Mouse (Mus musculus) hindbrain, embryonic 11.5 days (tissue): ENCODE measurements at regions not wholly inside any gene's neighbourhood (a gene's known extent, or its start where the extent isn't known, plus 50 kb on each side); places are given as distances from the start of the nearest gene placed in this dataset.

Experiments
- ATAC-seq: fragments of 200-750 bp; cut with Nextera tagmentation; 2 replicates; pipeline ENCODE4 v1.8.0; 2017; ENCODE audit warnings: mild to moderate bottlenecking, moderate TSS enrichment, moderate library complexity; ENCODE audit not compliant: low FRiP score
- DNase-seq: peaks from one replicate; pipeline ENCODE4 v3.0.0-alpha.2; 2015; ENCODE audit warnings: low spot score
- H3K27ac ChIP-seq: fragments of 300-500 bp; sonication (generic); 2 replicates; pipeline ENCODE4 v1.5.1; 2014; ENCODE audit warnings: mild to moderate bottlenecking, low read depth, low read length
- H3K27me3 ChIP-seq: fragments of 300-500 bp; sonication (generic); 2 replicates; pipeline ENCODE4 v1.6.1; 2014; ENCODE audit warnings: mild to moderate bottlenecking, low read length, moderate library complexity, mixed read lengths; ENCODE audit not compliant: control insufficient read depth, insufficient read depth
- H3K36me3 ChIP-seq: fragments of 300-500 bp; sonication (generic); 2 replicates; pipeline ENCODE4 v1.6.1; 2014; ENCODE audit warnings: mild to moderate bottlenecking, low read length, moderate library complexity, mixed read lengths; ENCODE audit not compliant: control insufficient read depth, insufficient read depth
- H3K4me1 ChIP-seq: fragments of 300-500 bp; sonication (generic); replicated peaks from 2 replicates; pipeline ENCODE4 v1.6.1; 2014; ENCODE audit warnings: low read length, mixed read lengths; ENCODE audit not compliant: control insufficient read depth, insufficient read depth
- H3K4me2 ChIP-seq: fragments of 300-500 bp; sonication (generic); replicated peaks from 2 replicates; pipeline ENCODE4 v1.6.1; 2014; ENCODE audit warnings: mild to moderate bottlenecking, low read depth, low read length
- H3K4me3 ChIP-seq: fragments of 300-500 bp; sonication (generic); 2 replicates; pipeline ENCODE4 v1.5.1; 2014; ENCODE audit warnings: low read depth, low read length
- H3K9ac ChIP-seq: fragments of 300-500 bp; sonication (generic); 2 replicates; pipeline ENCODE4 v1.6.1; 2014; ENCODE audit warnings: low read depth, low read length
- H3K9me3 ChIP-seq: fragments of 300-500 bp; sonication (generic); 2 replicates; pipeline ENCODE4 v1.6.1; 2016; ENCODE audit warnings: low read length; ENCODE audit not compliant: control insufficient read depth
- WGBS: fragments of 180-500 bp; shearing (Covaris S2); extraction: QIAGEN DNeasy Blood & Tissue Kit; methylation state at CpG from one replicate; pipeline ENCODE4 v1.1.7; 2014; 5-methylcytosine and 5-hydroxymethylcytosine counted together

- no peak overlapping the region for H3K4me3 ChIP-seq
Measured at GRCm38 (mm10) chr6:99784285-99784684, 58.1 kb upstream of the Prok2 start.

DNA sequence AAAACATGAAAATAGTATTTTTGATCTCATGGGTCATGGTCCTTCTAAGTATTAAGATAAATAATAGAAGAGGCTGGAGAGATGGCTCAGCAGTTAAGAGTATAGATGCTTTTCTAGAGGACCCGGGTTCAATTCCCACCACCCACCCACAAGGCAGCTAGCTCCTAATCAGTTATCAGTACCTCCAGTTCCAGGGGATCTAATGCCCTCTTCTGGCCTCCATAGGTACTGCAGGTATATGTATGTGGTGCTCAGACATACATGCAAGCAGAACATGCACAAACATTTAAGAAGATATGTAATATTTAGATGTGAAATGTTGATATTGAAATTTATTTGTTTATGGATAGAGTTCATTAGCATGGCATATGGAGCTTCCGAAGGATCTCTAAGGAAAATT is 56.8 kb upstream of the Prok2 start:
- DNase-seq (peak; percentile 38), ATAC-seq (no peak)
- Histone ChIP-seq H3K4me1 (no peaks in the 10 kb centered on the region), H3K27ac (no peak overlapping the region), H3K27me3 (no peaks in the 10 kb centered on the region), H3K9ac (no peak overlapping the region), H3K9me3 (no peaks in the 10 kb centered on the region), H3K4me2 (no peak overlapping the region), H3K4me3 (no peak overlapping the region), H3K36me3 (no peaks in the 10 kb centered on the region)
- 83% methylated on average over 2 of the region's 2 CpGs for WGBS

More at GRCm38 (mm10) chr6:99784285-99784684, 58.1 kb upstream of the Prok2 start:
- Histone ChIP-seq H3K27ac (no peak overlapping the region), H3K36me3 (no peaks in the 10 kb centered on the region), H3K4me1 (no peaks in the 10 kb centered on the region), H3K9ac (no peak overlapping the region), H3K9me3 (no peaks in the 10 kb centered on the region), H3K4me2 (no peak overlapping the region), H3K27me3 (no peaks in the 10 kb centered on the region)
- 87% methylated on average over 8 of the region's 8 CpGs for WGBS
- DNase-seq = no peak
- no peak for ATAC-seq
